Mouse (Mus musculus): ENCODE measurements at regions not wholly inside any gene's neighbourhood (a gene's known extent, or its start where the extent isn't known, plus 50 kb on each side); places are given as distances from the start of the nearest gene placed in this dataset.

- Histone ChIP-seq H3K4me2 (ENCODE audit: low read depth) (no peak overlapping the region), H3ac (ENCODE audit: control insufficient read depth, insufficient read length) (no peak overlapping the region), H3K4me3 (no peak overlapping the region), H3K27me3 (ENCODE audit: control insufficient read depth, insufficient read depth, insufficient read length) (no peaks in the 10 kb centered on the region), H3K36me3 (ENCODE audit: control insufficient read depth, insufficient read depth) (no peaks in the 10 kb centered on the region), H3K79me2 (ENCODE audit: control insufficient read depth, insufficient read depth) (no peaks in the 10 kb centered on the region)
- TF ChIP-seq MYOD1 (IDR thresholded peaks at IDR 0.05; ENCODE audit: control insufficient read depth in 1 of 3, insufficient read length in 2 of 3, low read depth in 2 of 3) (no peak), TCF3 (IDR thresholded peaks at IDR 0.05; ENCODE audit: insufficient read length, low read depth) (no peak), MYOG (IDR thresholded peaks at IDR 0.05; ENCODE audit: control insufficient read depth in 1 of 3, insufficient read depth in 1 of 3, insufficient read length in 2 of 3, low read depth in 2 of 3) (no peak), MAX (IDR thresholded peaks at IDR 0.05; ENCODE audit: low read depth) (no peak)
Observed at GRCm38 (mm10) chr2:10901926-10902325, 270.0 kb upstream of the Prkcq start.

GRCm38 (mm10) chr2:10919955-10920354 lies 252.0 kb upstream of the Prkcq start:
- no peaks in the 10 kb centered on the region for H3K79me2 ChIP-seq (ENCODE audit: control insufficient read depth, insufficient read depth)
- H3K36me3 ChIP-seq (ENCODE audit: control insufficient read depth, insufficient read depth): no peaks in the 10 kb centered on the region
- no peaks in the 10 kb centered on the region for H3K27me3 ChIP-seq (ENCODE audit: control insufficient read depth, insufficient read depth, insufficient read length)
- TF ChIP-seq POLR2AphosphoS2 (IDR thresholded peaks at IDR 0.05; ENCODE audit: insufficient read length, low read depth) (no peak), SRF (IDR thresholded peaks at IDR 0.05; ENCODE audit: control insufficient read depth, insufficient read length, low read depth) (no peak), E2F4 (IDR thresholded peaks at IDR 0.05; ENCODE audit: insufficient read depth) (no peak), POLR2A (IDR thresholded peaks at IDR 0.05; ENCODE audit: insufficient read length, low read depth) (no peak), REST (IDR thresholded peaks at IDR 0.05; ENCODE audit: insufficient read depth, insufficient read length) (no peak), TCF12 (IDR thresholded peaks at IDR 0.05; ENCODE audit: insufficient read depth, poor library complexity, severe bottlenecking) (no peak), MAX (IDR thresholded peaks at IDR 0.05; ENCODE audit: low read depth) (no peak), TCF3 (IDR thresholded peaks at IDR 0.05; ENCODE audit: insufficient read length, low read depth) (no peak), CEBPB (IDR thresholded peaks at IDR 0.05; ENCODE audit: insufficient read depth, poor library complexity, severe bottlenecking) (no peak), USF1 (IDR thresholded peaks at IDR 0.05; ENCODE audit: low read depth) (no peak), MYOG (IDR thresholded peaks at IDR 0.05; ENCODE audit: control insufficient read depth in 1 of 3, insufficient read depth in 1 of 3, insufficient read length in 2 of 3, low read depth in 2 of 3) (no peak), MYOD1 (IDR thresholded peaks at IDR 0.05; ENCODE audit: control insufficient read depth in 1 of 3, insufficient read length in 2 of 3, low read depth in 2 of 3) (no peak)
- no peak overlapping the region for H3K4me2 ChIP-seq (ENCODE audit: low read depth)
- no peak overlapping the region for H3ac ChIP-seq (ENCODE audit: control insufficient read depth, insufficient read length)
- no peak overlapping the region for H3K4me3 ChIP-seq

DNA sequence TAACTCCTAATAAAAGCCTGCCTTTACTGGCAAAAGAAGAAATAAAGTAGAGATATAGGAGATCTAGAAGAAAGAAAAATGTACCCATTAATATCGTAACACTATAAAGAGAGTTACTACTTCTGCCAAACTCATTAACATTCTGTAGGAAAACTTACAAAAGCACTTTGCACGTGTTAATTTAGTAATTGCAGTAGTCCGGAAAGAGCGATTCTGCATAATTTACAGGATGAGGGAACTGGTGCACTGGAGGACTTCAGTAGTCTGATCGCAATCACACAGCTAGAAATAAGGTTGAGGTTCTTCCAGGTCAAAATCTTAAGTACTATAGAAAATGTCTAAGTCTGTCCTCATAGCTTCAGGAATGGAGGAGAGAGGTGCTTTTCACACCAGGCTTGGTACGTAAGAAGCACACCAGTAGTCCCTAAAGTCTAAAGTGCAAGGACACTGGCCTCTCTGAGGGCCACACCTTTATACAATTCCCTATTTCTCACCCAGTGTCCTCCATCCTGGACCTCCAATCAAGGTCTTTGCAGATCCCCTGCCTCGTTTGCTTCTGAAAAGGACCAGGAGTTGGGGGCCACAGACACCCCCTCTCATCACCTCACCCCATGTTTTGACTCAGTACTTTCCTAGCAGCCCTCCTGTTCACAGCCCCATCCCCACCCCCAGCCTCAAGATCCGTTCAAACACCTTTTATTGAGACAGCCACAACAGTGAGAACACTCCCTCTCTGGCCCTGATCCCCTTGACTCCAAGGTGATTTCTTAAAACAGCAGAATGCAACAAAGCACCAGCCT lies 251.0 kb upstream of the Prkcq start:
- H3K79me2 ChIP-seq (ENCODE audit: control insufficient read depth, insufficient read depth): no peaks in the 10 kb centered on the region
- H3K27me3 ChIP-seq (ENCODE audit: control insufficient read depth, insufficient read depth, insufficient read length): no peaks in the 10 kb centered on the region
- H3K36me3 ChIP-seq (ENCODE audit: control insufficient read depth, insufficient read depth): no peaks in the 10 kb centered on the region
- peak overlapping the region; percentile 35 for H3K4me2 ChIP-seq (ENCODE audit: low read depth)
- no peak for TF ChIP-seq REST (IDR thresholded peaks at IDR 0.05; ENCODE audit: insufficient read depth, insufficient read length)
- no peak for TF ChIP-seq SRF (IDR thresholded peaks at IDR 0.05; ENCODE audit: control insufficient read depth, insufficient read length, low read depth)
- no peak for TF ChIP-seq TCF3 (IDR thresholded peaks at IDR 0.05; ENCODE audit: insufficient read length, low read depth)
- H3K4me3 ChIP-seq: no peak overlapping the region
- no peak overlapping the region for H3ac ChIP-seq (ENCODE audit: control insufficient read depth, insufficient read length)

GRCm38 (mm10) chr2:10921486-10922450 lies 250.1 kb upstream of the Prkcq start:
- Histone ChIP-seq H3ac (ENCODE audit: control insufficient read depth, insufficient read length) (no peak overlapping the region), H3K4me3 (no peak overlapping the region), H3K4me2 (ENCODE audit: low read depth) (peak overlapping the region; percentile 35), H3K27me3 (ENCODE audit: control insufficient read depth, insufficient read depth, insufficient read length) (no peaks in the 10 kb centered on the region), H3K36me3 (ENCODE audit: control insufficient read depth, insufficient read depth) (no peaks in the 10 kb centered on the region), H3K79me2 (ENCODE audit: control insufficient read depth, insufficient read depth) (no peaks in the 10 kb centered on the region)
- TF ChIP-seq MYOD1 (IDR thresholded peaks at IDR 0.05; ENCODE audit: control insufficient read depth in 1 of 3, insufficient read length in 2 of 3, low read depth in 2 of 3) (no peak), CEBPB (IDR thresholded peaks at IDR 0.05; ENCODE audit: insufficient read depth, poor library complexity, severe bottlenecking) (no peak), REST (IDR thresholded peaks at IDR 0.05; ENCODE audit: insufficient read depth, insufficient read length) (no peak), POLR2A (IDR thresholded peaks at IDR 0.05; ENCODE audit: insufficient read length, low read depth) (no peak), USF1 (IDR thresholded peaks at IDR 0.05; ENCODE audit: low read depth) (no peak), E2F4 (IDR thresholded peaks at IDR 0.05; ENCODE audit: insufficient read depth) (no peak), TCF12 (IDR thresholded peaks at IDR 0.05; ENCODE audit: insufficient read depth, poor library complexity, severe bottlenecking) (no peak), TCF3 (IDR thresholded peaks at IDR 0.05; ENCODE audit: insufficient read length, low read depth) (no peak), POLR2AphosphoS2 (IDR thresholded peaks at IDR 0.05; ENCODE audit: insufficient read length, low read depth) (no peak), MAX (IDR thresholded peaks at IDR 0.05; ENCODE audit: low read depth) (no peak), SRF (IDR thresholded peaks at IDR 0.05; ENCODE audit: control insufficient read depth, insufficient read length, low read depth) (no peak), MYOG (IDR thresholded peaks at IDR 0.05; ENCODE audit: control insufficient read depth in 1 of 3, insufficient read depth in 1 of 3, insufficient read length in 2 of 3, low read depth in 2 of 3) (no peak)
